Mouse (Mus musculus) adrenal gland, adult 18-20 months (tissue): ENCODE measurements around the gene Gsg1l2. TPM values are rescaled to one million over a fixed set of nuclear protein-coding genes. Genes with fewer than 3 reads are reported as not detected.

Source experiments
- DNase-seq, 2 experiments: peaks; one replicate each; pipeline ENCODE4 v3.0.0; 2021 to 2022; ENCODE audit warnings: low spot score in 2 of 2
- long read RNA-seq, 2 experiments: library from polyadenylated mRNA; stranded (forward); transcript quantifications; one replicate each; pipeline ENCODE4 v2.0.0; 2021
- total RNA-seq, 2 experiments: library from RNA; stranded (reverse); gene quantifications; 1 replicate in 1 of 2; 2 replicates in 1 of 2; pipeline ENCODE4 v1.2.3; 2021

Gsg1l2 gene
- total RNA-seq = not detected
- long read RNA-seq, experiment 1 = 0 reads
- long read RNA-seq, experiment 2 = 0 reads

- DNase-seq = no peak
These were observed at the start of gene Gsg1l2 for GRCm38 (mm10) chr11:67774379-67774778. Gene Gsg1l2, plus strand, starts transcription at chr11:67774608.

- DNase-seq = no peak
These were observed 47.3 kb upstream of the Gsg1l2 start for GRCm38 (mm10) chr11:67727095-67727494.

DNA sequence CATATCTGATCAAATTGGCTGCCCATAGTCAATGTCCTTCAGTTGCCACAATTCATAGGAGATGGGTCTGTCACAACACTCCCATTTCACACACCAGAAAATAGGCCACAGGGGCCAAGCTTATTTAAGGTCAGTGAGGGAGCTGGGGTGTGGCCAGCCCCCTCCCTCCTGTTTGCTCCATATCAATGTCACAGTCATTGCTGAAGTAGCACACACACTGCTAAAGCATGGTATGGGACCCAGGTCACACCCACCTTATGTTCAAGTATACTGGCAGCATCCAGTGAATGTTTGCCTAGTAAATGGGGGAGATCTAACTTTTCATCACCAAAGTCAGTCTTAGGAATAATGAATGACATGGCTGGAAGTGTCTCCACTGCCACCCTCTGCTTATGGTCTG, 45.7 kb upstream of the Gsg1l2 start:
- no peak for DNase-seq

- DNase-seq = no peak
These were observed 43.4 kb upstream of the Gsg1l2 start for GRCm38 (mm10) chr11:67731056-67731455.

- DNase-seq = no peak
These were observed 40.7 kb upstream of the Gsg1l2 start for GRCm38 (mm10) chr11:67733726-67734125.

- no peak for DNase-seq
These were observed 39.8 kb upstream of the Gsg1l2 start for GRCm38 (mm10) chr11:67734597-67734996.

- no peak for DNase-seq
These were observed 36.1 kb upstream of the Gsg1l2 start for GRCm38 (mm10) chr11:67738345-67738744.

GRCm38 (mm10) chr11:67738846-67739490, 35.4 kb upstream of the Gsg1l2 start:
- DNase-seq = no peak

- no peak for DNase-seq
These were observed 32.8 kb upstream of the Gsg1l2 start for GRCm38 (mm10) chr11:67741569-67741968.

GRCm38 (mm10) chr11:67756287-67756686, 18.1 kb upstream of the Gsg1l2 start:
- DNase-seq = no peak

DNA sequence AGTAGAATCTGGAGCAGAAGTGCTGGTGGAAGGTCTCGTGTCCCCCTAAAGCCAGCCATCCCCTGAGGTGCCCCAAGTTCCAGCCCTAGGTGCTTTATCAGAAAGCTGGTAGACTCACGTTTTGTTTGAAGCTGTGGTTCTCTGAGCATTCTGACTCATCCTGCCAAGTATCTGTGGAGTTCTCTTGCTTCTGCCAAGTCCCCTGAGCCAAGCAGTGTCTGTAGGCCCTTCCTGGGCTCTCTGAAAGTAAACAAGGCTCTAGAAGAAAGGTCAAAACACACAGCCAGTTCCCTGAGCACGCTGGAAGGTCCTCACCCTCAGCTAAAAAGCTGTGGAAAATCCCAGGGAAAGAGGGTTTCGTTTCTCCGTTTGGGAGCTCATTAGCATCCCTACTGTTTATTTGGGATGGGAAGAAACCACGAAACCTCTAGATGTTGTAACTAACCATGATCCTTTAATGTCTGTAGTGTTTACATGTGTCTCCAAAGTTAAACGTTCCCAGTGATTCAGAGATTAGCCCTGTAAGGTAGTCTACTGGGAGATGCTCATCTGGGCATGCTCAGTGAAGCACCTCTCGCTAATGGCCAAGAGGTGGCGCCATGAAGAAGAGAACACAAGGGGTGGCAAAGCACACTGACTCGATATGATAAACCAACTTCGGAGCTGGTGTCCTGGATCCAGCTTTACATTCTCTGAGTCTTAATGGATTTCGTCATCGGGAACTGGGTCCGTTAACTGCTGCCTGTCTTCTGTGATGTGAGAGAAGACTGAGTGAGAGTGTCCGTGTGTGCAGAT, 16.8 kb upstream of the Gsg1l2 start:
- DNase-seq = no peak

DNA sequence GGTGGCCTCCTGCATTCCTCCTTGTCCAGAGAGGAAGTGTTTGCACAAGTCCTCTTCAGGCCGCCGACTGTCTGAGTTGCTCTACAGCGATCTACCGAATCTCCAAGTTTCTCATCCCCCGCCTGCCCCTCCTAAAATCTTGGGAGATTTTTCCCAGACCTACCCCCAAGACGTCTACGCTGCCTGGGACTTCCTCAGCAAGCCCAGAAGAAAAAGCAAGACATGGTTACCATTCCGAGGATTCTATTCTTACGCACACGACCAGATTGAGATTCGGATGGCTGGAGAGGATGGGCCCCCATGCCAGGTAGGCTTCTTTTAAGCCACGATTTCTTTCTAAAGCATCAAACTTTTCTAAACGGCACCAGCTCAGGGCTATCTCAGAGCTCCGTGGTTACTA, 3.4 kb upstream of the Gsg1l2 start, which contains the start of gene Glp2r:
TSS of gene Glp2r (minus strand) at position 101 of the 400 bp plus-strand sequence.
- DNase-seq = no peak

- no peak for DNase-seq
These were observed 2.7 kb upstream of the Gsg1l2 start for GRCm38 (mm10) chr11:67771691-67772090.

GRCm38 (mm10) chr11:67772577-67772976, 1.8 kb upstream of the Gsg1l2 start:
- DNase-seq = peak; percentile 28 to 29

GRCm38 (mm10) chr11:67790182-67790581, 15.8 kb downstream of the Gsg1l2 start:
- DNase-seq = no peak

GRCm38 (mm10) chr11:67797931-67798330, 23.5 kb downstream of the Gsg1l2 start, which contains the start of gene Dhrs7c:
Gene Dhrs7c, plus strand, starts transcription at chr11:67798187.
- DNase-seq = no peak

DNA sequence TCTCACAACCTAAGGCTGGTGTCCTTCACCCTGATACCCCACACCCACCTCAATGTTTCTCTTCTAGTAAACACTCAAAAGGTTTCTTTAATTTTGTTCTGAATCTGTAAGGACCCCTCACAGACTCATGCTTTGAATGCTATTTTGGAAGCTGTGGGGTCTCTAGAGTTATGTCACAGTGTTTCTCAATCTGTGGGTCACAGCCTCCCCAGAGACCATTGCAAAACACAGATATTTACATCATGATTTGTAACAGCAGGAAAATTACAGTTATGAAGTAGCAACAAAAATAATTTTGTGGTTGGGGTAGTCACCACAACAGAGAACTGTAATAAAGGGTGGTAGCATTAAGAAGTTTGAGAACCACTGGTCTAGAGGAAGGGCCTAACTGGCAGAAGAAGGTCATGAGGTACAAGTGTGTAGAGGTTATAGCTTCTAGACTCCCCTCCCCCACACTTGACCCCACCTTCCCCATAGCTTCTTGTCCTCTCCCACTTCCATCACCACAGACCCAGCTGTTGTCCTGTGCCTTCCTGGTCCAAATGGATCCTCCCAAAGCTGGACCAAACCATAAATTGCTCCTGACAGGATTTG, 25.8 kb downstream of the Gsg1l2 start:
- no peak for DNase-seq

- no peak for DNase-seq
These were observed 26.8 kb downstream of the Gsg1l2 start for GRCm38 (mm10) chr11:67801169-67801568.

DNA sequence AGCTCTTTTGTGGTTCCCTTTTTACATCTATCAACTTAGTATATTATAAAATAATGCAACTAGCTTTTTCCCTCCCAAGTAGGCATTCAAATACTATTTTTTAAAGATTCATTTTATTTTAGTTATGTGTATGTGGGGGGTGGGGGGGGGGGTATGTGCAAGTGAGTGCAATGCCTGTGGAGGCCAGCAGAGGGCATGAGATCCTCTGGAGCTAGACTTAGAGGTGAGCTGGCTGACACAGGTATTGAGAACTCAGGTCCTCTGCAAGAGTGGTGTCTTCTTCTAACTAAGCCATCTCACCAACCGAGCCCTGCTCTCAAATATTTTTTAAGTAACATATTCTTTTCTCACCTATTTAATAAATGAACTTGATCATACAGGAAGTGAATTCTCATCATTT, 31.1 kb downstream of the Gsg1l2 start:
- no peak for DNase-seq

DNA sequence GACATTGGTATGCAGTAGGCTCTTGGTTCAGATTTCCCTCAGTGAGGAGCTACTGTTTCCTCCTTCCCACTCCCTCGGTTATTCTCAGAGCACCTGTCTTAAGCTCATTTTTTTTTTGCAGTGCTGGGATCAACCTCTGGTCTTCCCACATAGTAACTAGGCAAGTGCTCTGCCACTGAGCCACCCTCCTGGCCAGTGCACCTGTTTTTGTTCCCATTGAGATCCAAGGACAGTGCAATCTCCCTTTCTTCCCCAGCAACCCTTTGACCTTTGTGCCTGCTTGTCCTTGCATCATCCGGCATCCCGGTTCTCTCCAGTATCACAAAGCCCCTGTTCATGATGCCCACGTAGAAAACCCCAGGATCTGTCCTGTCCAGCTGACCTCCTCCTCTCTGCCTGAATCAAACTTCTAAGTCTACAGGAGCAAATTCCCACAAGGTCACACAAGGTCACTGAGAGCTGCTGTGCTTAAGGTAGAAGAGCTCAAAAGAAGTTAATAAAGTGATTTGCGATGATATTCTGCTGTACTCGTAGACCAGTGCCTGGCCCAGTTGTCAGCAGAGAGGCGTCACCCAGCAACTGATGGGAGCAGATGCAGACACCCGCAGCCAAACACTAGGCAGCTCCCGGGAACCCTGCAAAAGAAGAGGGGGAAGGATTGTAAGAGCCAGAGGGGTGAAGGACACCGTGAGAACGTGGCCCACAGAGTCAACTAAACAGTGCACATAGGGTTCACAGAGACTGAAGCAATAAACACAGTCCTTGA, 32.6 kb downstream of the Gsg1l2 start:
- no peak for DNase-seq

DNA sequence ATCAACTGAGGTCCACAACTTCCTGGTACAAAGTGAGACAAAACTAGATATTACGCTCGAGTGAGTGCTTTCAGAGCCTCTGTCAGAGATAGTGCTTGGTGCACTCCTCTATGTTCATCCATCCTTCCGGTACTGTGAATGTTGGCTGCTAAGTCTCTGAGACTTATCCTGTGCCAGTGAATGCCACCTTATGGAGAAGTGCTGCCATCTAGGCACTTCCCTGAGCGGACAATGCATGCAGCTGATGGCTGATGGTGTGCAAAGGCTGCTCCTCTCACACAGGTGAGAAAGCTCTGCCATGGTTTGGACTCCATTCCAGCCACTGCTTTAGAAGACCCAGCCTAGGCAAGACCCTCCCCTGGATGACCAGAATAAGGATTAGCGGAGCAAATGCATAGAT, 33.6 kb downstream of the Gsg1l2 start:
- DNase-seq = no peak
